Mouse (Mus musculus): ENCODE data around the gene Tmco5. TPM values are rescaled to one million over a fixed set of nuclear protein-coding genes. Genes with fewer than 3 reads are reported as not detected.
"Not testable (repeated sequence)": the region's sequence is repeated elsewhere in the genome, so short reads cannot be mapped to it uniquely, and the experiment has no call there.

The Tmco5 gene
- polyA plus RNA-seq, 1 experiment, result not detected

- Histone ChIP-seq H3K27me3 (replicated peaks) (no peaks in the 10 kb centered on the region), H3K4me3 (replicated peaks) (peak overlapping the region; percentile 83), H3K9me3 (peaks cover 6% of the 10 kb centered on the region), H3K4me1 (peaks cover 74% of the 10 kb centered on the region), H3K36me3 (replicated peaks; ENCODE audit: low read length) (peaks cover 15% of the 10 kb centered on the region)
- TF ChIP-seq FLI1 (IDR thresholded peaks at IDR 0.05; ENCODE audit: low read length) (no peak), GATA1 (IDR thresholded peaks at IDR 0.05; ENCODE audit: borderline replicate concordance, low read length) (no peak)
Measured at GRCm38 (mm10) chr2:116922580-116923500, 44.3 kb downstream of the Tmco5 start.

- no peak for TF ChIP-seq FLI1 (IDR thresholded peaks at IDR 0.05; ENCODE audit: low read length)
- TF ChIP-seq GATA1 (IDR thresholded peaks at IDR 0.05; ENCODE audit: borderline replicate concordance, low read length), result no peak
- H3K9me3 ChIP-seq, result peaks cover 6% of the 10 kb centered on the region
- peaks cover 15% of the 10 kb centered on the region for H3K36me3 ChIP-seq (replicated peaks; ENCODE audit: low read length)
- peaks cover 67% of the 10 kb centered on the region for H3K4me1 ChIP-seq
- H3K4me3 ChIP-seq (replicated peaks), result no peak overlapping the region
- no peaks in the 10 kb centered on the region for H3K27me3 ChIP-seq (replicated peaks)
Measured at GRCm38 (mm10) chr2:116923684-116924083, 45.2 kb downstream of the Tmco5 start.

- H3K27me3 ChIP-seq (replicated peaks), result no peaks in the 10 kb centered on the region
- peaks cover 6% of the 10 kb centered on the region for H3K9me3 ChIP-seq
- H3K36me3 ChIP-seq (replicated peaks; ENCODE audit: low read length), result peaks cover 15% of the 10 kb centered on the region
- no peak overlapping the region for H3K4me3 ChIP-seq (replicated peaks)
- peaks cover 65% of the 10 kb centered on the region for H3K4me1 ChIP-seq
- no peak for TF ChIP-seq FLI1 (IDR thresholded peaks at IDR 0.05; ENCODE audit: low read length)
- no peak for TF ChIP-seq GATA1 (IDR thresholded peaks at IDR 0.05; ENCODE audit: borderline replicate concordance, low read length)
Measured at GRCm38 (mm10) chr2:116924292-116924691, 45.8 kb downstream of the Tmco5 start.

GRCm38 (mm10) chr2:116925230-116925629, 46.7 kb downstream of the Tmco5 start:
- peaks cover 6% of the 10 kb centered on the region for H3K9me3 ChIP-seq
- peaks cover 15% of the 10 kb centered on the region for H3K36me3 ChIP-seq (replicated peaks; ENCODE audit: low read length)
- TF ChIP-seq FLI1 (IDR thresholded peaks at IDR 0.05; ENCODE audit: low read length), result no peak
- H3K4me1 ChIP-seq, result peaks cover 64% of the 10 kb centered on the region
- no peak overlapping the region for H3K4me3 ChIP-seq (replicated peaks)
- H3K27me3 ChIP-seq (replicated peaks), result no peaks in the 10 kb centered on the region

GRCm38 (mm10) chr2:116932218-116932617, 53.7 kb downstream of the Tmco5 start:
- H3K9me3 ChIP-seq, result no peaks in the 10 kb centered on the region
- no peak for TF ChIP-seq FLI1 (IDR thresholded peaks at IDR 0.05; ENCODE audit: low read length)
- TF ChIP-seq GATA1 (IDR thresholded peaks at IDR 0.05; ENCODE audit: borderline replicate concordance, low read length), result no peak
- H3K36me3 ChIP-seq (replicated peaks; ENCODE audit: low read length), result no peaks in the 10 kb centered on the region
- no peak overlapping the region for H3K4me3 ChIP-seq (replicated peaks)
- no peaks in the 10 kb centered on the region for H3K27me3 ChIP-seq (replicated peaks)
- H3K4me1 ChIP-seq, result peaks cover 81% of the 10 kb centered on the region

GRCm38 (mm10) chr2:116934236-116934635, 55.7 kb downstream of the Tmco5 start:
- H3K9me3 ChIP-seq; H3K4me3 ChIP-seq (replicated peaks); H3K36me3 ChIP-seq (replicated peaks; ENCODE audit: low read length); H3K27me3 ChIP-seq (replicated peaks): not testable (repeated sequence)
- H3K4me1 ChIP-seq, result peaks cover 89% of the 10 kb centered on the region

GRCm38 (mm10) chr2:116934776-116935175, 56.3 kb downstream of the Tmco5 start:
- H3K9me3 ChIP-seq, result no peaks in the 10 kb centered on the region
- TF ChIP-seq GATA1 (IDR thresholded peaks at IDR 0.05; ENCODE audit: borderline replicate concordance, low read length), result no peak
- no peak for TF ChIP-seq FLI1 (IDR thresholded peaks at IDR 0.05; ENCODE audit: low read length)
- no peaks in the 10 kb centered on the region for H3K36me3 ChIP-seq (replicated peaks; ENCODE audit: low read length)
- peaks cover 89% of the 10 kb centered on the region for H3K4me1 ChIP-seq
- no peaks in the 10 kb centered on the region for H3K27me3 ChIP-seq (replicated peaks)
- no peak overlapping the region for H3K4me3 ChIP-seq (replicated peaks)

GRCm38 (mm10) chr2:116936371-116936770, 57.9 kb downstream of the Tmco5 start:
- TF ChIP-seq GATA1 (IDR thresholded peaks at IDR 0.05; ENCODE audit: borderline replicate concordance, low read length) (no peak), FLI1 (IDR thresholded peaks at IDR 0.05; ENCODE audit: low read length) (no peak)
- no peaks in the 10 kb centered on the region for H3K27me3 ChIP-seq (replicated peaks)
- no peaks in the 10 kb centered on the region for H3K9me3 ChIP-seq
- H3K36me3 ChIP-seq (replicated peaks; ENCODE audit: low read length), result no peaks in the 10 kb centered on the region
- peaks cover 86% of the 10 kb centered on the region for H3K4me1 ChIP-seq
- H3K4me3 ChIP-seq (replicated peaks), result no peak overlapping the region

- TF ChIP-seq GATA1 (IDR thresholded peaks at IDR 0.05; ENCODE audit: borderline replicate concordance, low read length) (no peak), FLI1 (IDR thresholded peaks at IDR 0.05; ENCODE audit: low read length) (no peak)
- Histone ChIP-seq H3K4me1 (peaks cover 87% of the 10 kb centered on the region), H3K36me3 (replicated peaks; ENCODE audit: low read length) (no peaks in the 10 kb centered on the region), H3K4me3 (replicated peaks) (no peak overlapping the region), H3K9me3 (no peaks in the 10 kb centered on the region), H3K27me3 (replicated peaks) (no peaks in the 10 kb centered on the region)
Measured at GRCm38 (mm10) chr2:116937166-116937565, 58.7 kb downstream of the Tmco5 start.

GRCm38 (mm10) chr2:116941816-116942215, 63.3 kb downstream of the Tmco5 start:
- Histone ChIP-seq H3K36me3 (replicated peaks; ENCODE audit: low read length) (no peaks in the 10 kb centered on the region), H3K4me3 (replicated peaks) (peak overlapping the region; percentile 88), H3K4me1 (peaks cover 81% of the 10 kb centered on the region), H3K27me3 (replicated peaks) (no peaks in the 10 kb centered on the region), H3K9me3 (no peaks in the 10 kb centered on the region)
- no peak for TF ChIP-seq GATA1 (IDR thresholded peaks at IDR 0.05; ENCODE audit: borderline replicate concordance, low read length)
- TF ChIP-seq FLI1 (IDR thresholded peaks at IDR 0.05; ENCODE audit: low read length), result no peak

Other genes with a start within 250 kb of the Tmco5 start
- gene Spred1, start 242.7 kb downstream of the Tmco5 start, polyA plus RNA-seq (2012; ENCODE audit: insufficient read depth, low replicate concordance), result 0.75 and 0.89 TPM in 2 replicates